Mouse (Mus musculus): Measurements from ENCODE around the gene Styx. TPM values are rescaled to one million over a fixed set of nuclear protein-coding genes. Genes with fewer than 3 reads are reported as not detected.

Styx gene
- 22.9 and 24.7 TPM in 2 replicates for polyA plus RNA-seq (2015; fragmentation: Nextera tagmentation; extraction: Ambion mirVana)

DNA sequence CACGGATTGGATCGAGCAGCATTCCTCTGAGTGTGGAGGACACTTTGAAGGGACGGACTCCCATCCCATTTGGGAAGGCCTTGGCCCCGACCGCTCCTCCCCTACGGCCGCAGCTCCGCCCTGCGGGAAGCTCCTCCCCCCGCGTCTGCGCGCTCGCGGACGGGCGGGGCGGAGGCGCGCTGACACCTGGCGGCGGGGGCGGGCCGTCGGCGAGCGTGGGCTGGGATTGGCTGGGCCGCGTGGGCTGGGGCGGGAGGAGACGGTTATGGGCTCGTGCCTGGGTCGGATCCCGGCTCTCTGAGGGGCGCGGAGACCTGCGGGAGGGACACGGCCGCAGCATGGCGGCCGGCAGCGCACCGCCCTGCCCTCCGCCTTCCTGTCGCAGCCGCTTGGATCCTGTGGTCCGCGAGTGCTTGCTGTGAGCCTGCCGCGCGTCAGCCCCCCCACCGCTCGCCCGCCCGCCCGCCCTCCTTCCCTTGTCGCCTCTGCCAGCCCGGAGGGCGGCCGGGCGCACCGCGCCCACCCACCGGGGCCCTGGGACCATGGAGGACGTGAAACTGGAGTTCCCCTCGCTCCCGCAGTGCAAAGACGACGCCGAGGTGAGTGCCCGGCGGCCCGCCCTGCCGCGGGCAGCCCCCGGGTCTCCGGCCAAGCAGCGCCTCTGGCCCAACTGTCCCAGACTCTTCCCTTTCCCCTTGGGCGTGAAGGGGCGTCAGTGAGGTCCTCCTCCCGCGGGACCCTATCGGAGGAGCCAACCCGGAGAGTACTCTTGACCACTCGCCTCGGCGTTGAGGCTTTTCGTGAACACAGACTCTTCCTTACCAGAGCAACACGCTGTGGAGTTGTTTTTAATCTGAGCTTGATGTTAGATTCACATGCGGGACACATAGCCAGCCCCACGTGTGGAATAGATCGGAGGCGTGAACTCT lies at the start of gene Styx:
TSS of gene Styx (plus strand) at position 163 of the 929 bp plus-strand sequence.
- DNase-seq (peak; percentile 94), ATAC-seq (ENCODE audit: low read depth) (peak; percentile 98)
- under 1% methylated on average over 50 of the region's 93 CpGs for WGBS (ENCODE audit: insufficient replicate concordance)
- no peaks in the 10 kb centered on the region for H3K27me3 ChIP-seq
- H3K27ac ChIP-seq = peak within 1 kb of the TSS; percentile 76
- H3K4me1 ChIP-seq (replicated peaks) = peaks cover 6% of the 10 kb centered on the region
- H3K36me3 ChIP-seq = peaks cover 21% of the 10 kb centered on the region
- H3K9ac ChIP-seq = peak within 1 kb of the TSS; percentile 89
- H3K9me3 ChIP-seq (replicated peaks) = no peaks in the 10 kb centered on the region
- H3K4me2 ChIP-seq = peak within 1 kb of the TSS; percentile 91
- peak within 1 kb of the TSS; percentile 88 for H3K4me3 ChIP-seq (replicated peaks)

DNA sequence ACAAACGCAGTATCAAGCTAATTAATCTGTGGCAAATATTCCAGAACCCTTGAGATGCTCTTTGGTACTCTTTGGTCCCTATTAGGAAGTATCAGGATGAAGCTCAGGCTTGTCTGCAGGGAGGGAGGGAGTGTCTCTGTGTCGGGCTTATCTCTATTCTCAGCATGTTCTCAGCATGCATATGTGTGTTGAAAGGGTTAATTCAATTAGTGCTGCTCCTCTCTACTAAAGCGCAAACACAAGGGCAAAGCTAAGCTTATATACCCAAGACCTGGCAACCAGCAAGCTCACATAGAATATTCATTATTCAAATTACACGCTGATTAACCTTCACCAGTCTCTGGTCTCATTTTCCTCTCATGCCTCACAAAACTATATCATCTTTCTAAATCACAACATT lies 47.0 kb upstream of the Styx start:
- no peak for DNase-seq
- H3K4me2 ChIP-seq = no peak overlapping the region
- WGBS (ENCODE audit: insufficient replicate concordance) = 74% methylated on average over 4 of the region's 4 CpGs
- H3K9me3 ChIP-seq (replicated peaks) = no peaks in the 10 kb centered on the region
- no peak overlapping the region for H3K27ac ChIP-seq
- H3K9ac ChIP-seq = no peak overlapping the region
- peaks cover 64% of the 10 kb centered on the region for H3K36me3 ChIP-seq
- no peaks in the 10 kb centered on the region for H3K27me3 ChIP-seq
- H3K4me1 ChIP-seq (replicated peaks) = peaks cover 13% of the 10 kb centered on the region
- no peak for ATAC-seq (ENCODE audit: low read depth)
- H3K4me3 ChIP-seq (replicated peaks) = no peak overlapping the region

DNA sequence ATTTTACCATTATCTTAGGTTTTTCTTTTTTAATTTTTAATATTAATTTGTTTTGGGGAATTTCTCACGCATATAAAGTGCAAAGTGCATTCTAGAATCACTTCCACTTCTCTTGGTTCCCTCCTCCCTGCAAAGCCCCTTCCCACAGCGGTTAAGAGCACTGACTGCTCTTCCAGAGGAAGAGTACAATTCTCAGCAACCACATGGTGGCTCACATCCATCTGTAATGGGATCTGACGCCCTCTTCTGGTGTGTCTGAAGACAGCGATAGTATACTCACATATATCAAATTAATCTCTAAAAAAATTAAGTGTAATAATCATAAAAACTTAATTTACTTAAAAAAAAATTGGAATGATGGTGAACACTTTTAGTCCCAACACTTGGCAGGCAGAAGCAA lies 46.5 kb upstream of the Styx start:
- Histone ChIP-seq H3K4me2 (no peak overlapping the region), H3K9ac (no peak overlapping the region), H3K27ac (no peak overlapping the region), H3K36me3 (peaks cover 60% of the 10 kb centered on the region), H3K9me3 (replicated peaks) (no peaks in the 10 kb centered on the region), H3K4me1 (replicated peaks) (peaks cover 17% of the 10 kb centered on the region), H3K4me3 (replicated peaks) (no peak overlapping the region), H3K27me3 (no peaks in the 10 kb centered on the region)
- DNase-seq = no peak
- 76% methylated on average over 4 of the region's 4 CpGs for WGBS (ENCODE audit: insufficient replicate concordance)
- no peak for ATAC-seq (ENCODE audit: low read depth)

DNA sequence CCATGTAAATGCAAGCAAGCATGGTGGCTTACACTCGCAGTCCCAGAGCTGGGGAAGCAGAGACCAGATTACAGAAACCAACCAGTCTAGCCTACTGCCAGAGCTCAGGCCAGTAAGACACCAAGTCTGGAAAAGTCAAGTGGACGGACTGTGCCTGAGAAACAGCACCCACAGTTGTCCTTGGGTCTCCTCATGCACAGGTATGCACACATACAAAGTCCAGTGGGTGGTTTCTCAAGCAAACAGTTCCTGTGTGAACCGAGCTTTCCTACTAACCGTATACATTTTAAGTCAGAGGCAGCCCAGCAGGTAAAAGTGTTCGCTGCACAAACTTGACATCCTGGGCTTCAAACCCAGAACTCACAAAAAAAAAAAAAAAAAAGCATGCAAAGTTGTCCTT lies 45.0 kb upstream of the Styx start:
- Histone ChIP-seq H3K9ac (no peak overlapping the region), H3K4me3 (replicated peaks) (no peak overlapping the region), H3K4me1 (replicated peaks) (peaks cover 20% of the 10 kb centered on the region), H3K9me3 (replicated peaks) (no peaks in the 10 kb centered on the region), H3K4me2 (no peak overlapping the region), H3K36me3 (peaks cover 49% of the 10 kb centered on the region), H3K27me3 (no peaks in the 10 kb centered on the region), H3K27ac (no peak overlapping the region)
- 76% methylated on average over 5 of the region's 5 CpGs for WGBS (ENCODE audit: insufficient replicate concordance)
- ATAC-seq (ENCODE audit: low read depth) (0 out of 2 replicates have a peak, but pooled peaks have one; percentile 36), DNase-seq (no peak)

DNA sequence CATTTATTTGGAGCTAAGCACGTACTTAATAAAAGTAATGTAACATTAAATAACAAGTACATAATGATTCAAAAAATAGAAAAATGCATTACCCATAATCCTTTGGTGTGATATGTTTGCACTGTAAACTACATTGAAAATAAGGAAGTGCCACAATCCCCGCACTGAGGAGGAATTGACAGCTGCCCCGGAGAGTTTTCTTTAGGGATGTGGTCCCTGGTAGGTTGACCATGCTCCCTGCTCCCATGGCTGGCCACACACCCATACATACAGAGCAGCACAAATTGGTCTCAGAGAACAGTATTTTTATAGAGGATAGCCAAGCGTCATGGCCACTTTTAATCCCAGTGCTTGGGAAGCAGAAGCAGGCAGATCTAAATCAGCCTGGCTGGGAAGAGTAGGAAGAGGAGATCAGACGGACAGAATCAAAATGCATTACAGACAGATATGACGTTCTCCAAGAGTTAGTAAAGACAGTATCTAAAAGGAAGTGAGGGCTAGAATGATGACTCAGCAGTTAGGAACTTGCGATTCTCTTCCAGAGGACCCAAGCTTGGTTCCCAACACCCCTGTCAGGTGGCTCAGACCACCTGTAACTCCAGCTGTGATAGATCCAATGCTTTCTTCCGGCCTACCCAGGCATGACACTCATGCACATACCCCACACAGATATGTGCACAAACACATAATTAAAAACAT lies 43.1 kb upstream of the Styx start:
- peak overlapping the region; percentile 19; the same call in 1 of the 2 replicates for H3K27ac ChIP-seq
- peaks cover 20% of the 10 kb centered on the region for H3K4me1 ChIP-seq (replicated peaks)
- H3K9me3 ChIP-seq (replicated peaks) = no peaks in the 10 kb centered on the region
- no peak overlapping the region for H3K9ac ChIP-seq
- no peak overlapping the region for H3K4me2 ChIP-seq
- peaks cover 31% of the 10 kb centered on the region for H3K36me3 ChIP-seq
- H3K27me3 ChIP-seq = no peaks in the 10 kb centered on the region
- 57% methylated on average over 8 of the region's 8 CpGs for WGBS (ENCODE audit: insufficient replicate concordance)
- H3K4me3 ChIP-seq (replicated peaks) = no peak overlapping the region
- ATAC-seq (ENCODE audit: low read depth) (no peak), DNase-seq (no peak)

DNA sequence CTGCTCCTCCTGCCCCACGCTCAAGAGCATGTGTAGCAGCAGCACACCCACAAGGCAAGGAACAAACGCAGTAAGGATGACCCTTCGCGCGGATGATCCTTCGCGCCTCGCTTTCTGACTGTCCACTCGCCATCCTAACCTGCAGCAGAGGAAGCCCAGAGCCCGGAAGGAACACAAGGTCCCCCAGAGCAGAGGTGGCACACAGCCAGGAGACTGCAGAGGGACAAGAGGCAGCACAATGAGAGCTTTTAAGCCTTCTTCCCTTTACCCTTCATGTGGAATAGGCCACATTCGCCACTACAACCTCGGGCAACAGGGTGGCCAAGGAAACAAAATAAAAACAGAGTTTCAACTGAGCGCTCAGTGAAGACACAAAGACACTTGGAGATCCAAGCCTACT lies 41.2 kb upstream of the Styx start:
- WGBS (ENCODE audit: insufficient replicate concordance) = 88% methylated on average over 13 of the region's 13 CpGs
- Histone ChIP-seq H3K27me3 (no peaks in the 10 kb centered on the region), H3K27ac (no peak overlapping the region), H3K4me1 (replicated peaks) (peaks cover 35% of the 10 kb centered on the region), H3K4me2 (no peak overlapping the region), H3K4me3 (replicated peaks) (no peak overlapping the region), H3K9me3 (replicated peaks) (no peaks in the 10 kb centered on the region), H3K36me3 (peaks cover 22% of the 10 kb centered on the region), H3K9ac (no peak overlapping the region)
- no peak for ATAC-seq (ENCODE audit: low read depth)
- DNase-seq = no peak

DNA sequence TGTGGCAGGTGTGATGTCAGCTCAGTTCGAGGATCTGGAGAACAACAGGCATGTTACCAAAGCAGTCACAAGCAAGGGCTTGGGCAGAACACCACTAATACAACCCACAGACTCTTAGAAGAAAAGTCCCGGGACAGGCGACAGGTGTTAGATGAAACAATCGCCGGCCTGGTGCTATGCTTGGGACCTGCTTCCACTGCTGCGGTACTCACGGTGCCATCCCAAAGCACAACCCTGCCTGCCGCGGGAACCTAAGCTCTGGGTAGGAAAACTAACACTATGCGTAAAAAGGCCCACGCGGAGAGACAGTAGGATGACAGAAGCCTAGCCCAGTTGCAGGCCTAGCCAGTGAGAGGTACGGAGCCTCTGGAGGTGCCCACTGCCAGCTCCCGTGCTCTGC lies 40.8 kb upstream of the Styx start:
- Histone ChIP-seq H3K27me3 (no peaks in the 10 kb centered on the region), H3K36me3 (peaks cover 19% of the 10 kb centered on the region), H3K4me1 (replicated peaks) (peaks cover 39% of the 10 kb centered on the region), H3K4me3 (replicated peaks) (no peak overlapping the region), H3K9me3 (replicated peaks) (no peaks in the 10 kb centered on the region), H3K9ac (no peak overlapping the region), H3K27ac (no peak overlapping the region), H3K4me2 (no peak overlapping the region)
- DNase-seq (no peak), ATAC-seq (ENCODE audit: low read depth) (no peak)
- 92% methylated on average over 14 of the region's 14 CpGs for WGBS (ENCODE audit: insufficient replicate concordance)

DNA sequence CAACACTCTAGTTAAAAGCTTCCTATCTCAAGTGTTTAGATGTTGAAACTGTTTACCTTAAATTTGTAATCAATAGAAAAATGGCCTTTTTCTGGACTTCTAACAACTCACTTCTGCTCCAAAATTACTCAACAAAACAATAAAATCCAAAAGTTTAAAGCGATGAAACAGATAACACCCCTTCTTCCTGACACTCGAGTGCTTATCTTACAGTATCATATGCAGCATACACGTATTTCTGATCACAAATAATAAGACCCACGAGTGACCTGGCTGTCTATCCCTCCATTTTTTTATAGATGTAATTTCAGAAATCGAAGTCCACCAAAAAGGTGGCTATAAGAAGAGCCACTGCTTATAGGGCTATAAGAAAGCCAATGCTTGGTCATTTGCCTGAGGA lies 34.0 kb upstream of the Styx start:
- Histone ChIP-seq H3K4me1 (replicated peaks) (peaks cover 73% of the 10 kb centered on the region), H3K27ac (peak overlapping the region; percentile 90), H3K9me3 (replicated peaks) (no peaks in the 10 kb centered on the region), H3K27me3 (no peaks in the 10 kb centered on the region), H3K9ac (peak overlapping the region; percentile 94), H3K4me3 (replicated peaks) (peak overlapping the region; percentile 93), H3K36me3 (peaks cover 5% of the 10 kb centered on the region; the same call in 1 of the 2 replicates), H3K4me2 (peak overlapping the region; percentile 90)
- DNase-seq (no peak), ATAC-seq (ENCODE audit: low read depth) (no peak)
- WGBS (ENCODE audit: insufficient replicate concordance) = 19% methylated on average over 5 of the region's 5 CpGs

DNA sequence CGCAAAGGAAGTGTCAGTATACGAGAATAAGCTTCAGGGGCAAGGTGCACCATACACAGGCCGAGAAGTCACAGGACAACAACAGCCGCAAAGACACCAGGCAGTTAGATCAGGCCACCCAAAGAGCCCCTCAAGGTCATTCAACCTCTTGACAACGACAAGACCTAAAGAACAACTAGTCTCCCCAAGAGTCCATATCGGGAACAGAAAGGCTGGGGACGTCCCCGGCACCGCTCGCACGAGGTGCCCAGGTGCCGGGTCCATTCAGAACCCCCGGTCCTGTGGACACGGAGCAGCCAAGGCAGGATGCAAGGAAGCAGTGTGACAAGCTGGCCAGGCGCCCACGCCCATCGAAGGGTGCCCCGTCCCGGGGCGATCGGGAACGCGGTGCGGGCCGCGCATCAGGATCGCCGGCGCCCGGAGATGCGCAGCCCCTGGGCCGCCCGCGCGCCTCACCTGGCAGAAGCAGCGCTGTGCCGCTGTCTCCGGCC lies 32.9 kb upstream of the Styx start:
- no peaks in the 10 kb centered on the region for H3K27me3 ChIP-seq

DNA sequence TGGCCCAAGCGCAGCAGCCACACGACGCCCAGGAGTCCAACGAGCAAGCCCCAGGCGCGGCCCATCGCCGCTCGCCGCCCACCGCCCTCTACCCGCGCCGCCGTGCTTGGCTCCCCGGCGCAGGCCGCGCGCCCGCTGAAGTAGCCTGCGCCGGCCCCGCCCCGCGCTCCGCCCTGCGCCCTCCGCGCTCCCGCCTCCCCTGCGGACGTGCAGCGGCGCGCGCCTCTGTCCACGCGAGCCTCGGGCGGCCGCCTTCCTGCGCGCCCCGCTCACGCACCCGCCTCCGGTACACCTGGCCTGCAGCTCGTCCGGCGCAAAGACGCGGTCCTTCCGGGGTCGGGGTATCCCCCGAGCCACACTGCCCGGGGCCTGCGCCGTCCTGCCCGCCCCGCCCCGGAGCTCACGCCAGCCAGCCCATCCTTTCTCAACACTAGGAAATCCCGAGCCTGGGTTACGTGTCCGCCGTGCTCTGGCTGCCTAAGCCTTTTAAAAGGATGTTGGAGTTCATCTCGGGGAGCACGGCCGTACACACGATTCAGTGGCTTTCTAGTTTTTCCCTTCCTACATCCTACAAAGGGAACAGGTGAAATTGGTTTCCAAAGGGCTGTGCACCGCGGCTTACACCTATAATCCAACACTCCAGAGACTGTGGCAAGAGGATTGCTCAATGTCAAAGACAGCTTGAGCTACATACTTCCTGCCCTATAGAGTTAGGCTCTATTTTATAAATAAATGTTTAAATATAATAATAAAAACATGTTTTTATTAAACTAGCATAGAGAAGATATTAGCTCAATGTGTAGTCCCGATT lies 32.3 kb upstream of the Styx start, which contains the start of gene Ero1l:
TSS of gene Ero1l (minus strand) at position 346 of the 811 bp plus-strand sequence.
- Histone ChIP-seq H3K4me2 (peak within 1 kb of the TSS; percentile 90), H3K27me3 (no peaks in the 10 kb centered on the region), H3K4me3 (replicated peaks) (peak within 1 kb of the TSS; percentile 93), H3K9me3 (replicated peaks) (no peaks in the 10 kb centered on the region), H3K4me1 (replicated peaks) (peaks cover 85% of the 10 kb centered on the region), H3K27ac (peak within 1 kb of the TSS; percentile 90), H3K9ac (peak within 1 kb of the TSS; percentile 94), H3K36me3 (peaks cover 1% of the 10 kb centered on the region; the same call in 1 of the 2 replicates)
- DNase-seq (peak; percentile 78), ATAC-seq (ENCODE audit: low read depth) (peak; percentile 89)
- 1% methylated on average over 71 of the region's 74 CpGs for WGBS (ENCODE audit: insufficient replicate concordance)

More for the DNA sequence above, 32.9 kb upstream of the Styx start:
- peak overlapping the region; percentile 90 for H3K4me2 ChIP-seq
- no peak for DNase-seq
- H3K36me3 ChIP-seq = peaks cover 5% of the 10 kb centered on the region; the same call in 1 of the 2 replicates
- no peaks in the 10 kb centered on the region for H3K9me3 ChIP-seq (replicated peaks)
- peak overlapping the region; percentile 93 for H3K4me3 ChIP-seq (replicated peaks)
- peak overlapping the region; percentile 94 for H3K9ac ChIP-seq
- under 1% methylated on average over 38 of the region's 38 CpGs for WGBS (ENCODE audit: insufficient replicate concordance)
- peak; percentile 55; the same call in 1 of the 2 replicates for ATAC-seq (ENCODE audit: low read depth)
- peaks cover 84% of the 10 kb centered on the region for H3K4me1 ChIP-seq (replicated peaks)
- H3K27ac ChIP-seq = peak overlapping the region; percentile 90
